Mouse (Mus musculus): ENCODE data around the gene Adgrb3.

Gene Adgrb3

GRCm38 (mm10) chr1:25132150-25132824 is 697.2 kb downstream of the Adgrb3 start:
- intact Hi-C loops (cut with DNase I), result no loop called here

- intact Hi-C loops (cut with DNase I), result no loop called here
These were observed 714.0 kb downstream of the Adgrb3 start for GRCm38 (mm10) chr1:25115512-25115911.

GRCm38 (mm10) chr1:25107500-25108101 is 721.9 kb downstream of the Adgrb3 start:
- intact Hi-C loops (cut with DNase I), result no loop called here

GRCm38 (mm10) chr1:25106679-25107078 is 722.8 kb downstream of the Adgrb3 start:
- intact Hi-C loops (cut with DNase I), result no loop called here

- intact Hi-C loops (cut with DNase I), result no loop called here
These were observed 724.1 kb downstream of the Adgrb3 start for GRCm38 (mm10) chr1:25105367-25105766.

GRCm38 (mm10) chr1:25088010-25088719 is 741.3 kb downstream of the Adgrb3 start:
- intact Hi-C loops (cut with DNase I), result no loop called here

- intact Hi-C loops (cut with DNase I), result no loop called here
These were observed 743.7 kb downstream of the Adgrb3 start for GRCm38 (mm10) chr1:25085616-25086372.

- intact Hi-C loops (cut with DNase I), result no loop called here
These were observed 747.1 kb downstream of the Adgrb3 start for GRCm38 (mm10) chr1:25082377-25082776.

GRCm38 (mm10) chr1:25081265-25081849 is 748.1 kb downstream of the Adgrb3 start:
- intact Hi-C loops (cut with DNase I), result no loop called here

GRCm38 (mm10) chr1:25079395-25079794 is 750.1 kb downstream of the Adgrb3 start:
- intact Hi-C loops (cut with DNase I), result no loop called here

- intact Hi-C loops (cut with DNase I), result no loop called here
These were observed 753.6 kb downstream of the Adgrb3 start for GRCm38 (mm10) chr1:25075952-25076351.

GRCm38 (mm10) chr1:25063964-25064363 is 765.5 kb downstream of the Adgrb3 start:
- intact Hi-C loops (cut with DNase I), result no loop called here

GRCm38 (mm10) chr1:25060935-25061334 is 768.6 kb downstream of the Adgrb3 start:
- intact Hi-C loops (cut with DNase I), result no loop called here

- intact Hi-C loops (cut with DNase I), result no loop called here
These were observed 769.3 kb downstream of the Adgrb3 start for GRCm38 (mm10) chr1:25060191-25060590.

- intact Hi-C loops (cut with DNase I), result no loop called here
These were observed 771.9 kb downstream of the Adgrb3 start for GRCm38 (mm10) chr1:25057656-25058055.

- intact Hi-C loops (cut with DNase I), result no loop called here
These were observed 772.3 kb downstream of the Adgrb3 start for GRCm38 (mm10) chr1:25057212-25057611.

GRCm38 (mm10) chr1:25042091-25042490 is 787.4 kb downstream of the Adgrb3 start:
- intact Hi-C loops (cut with DNase I), result no loop called here

- intact Hi-C loops (cut with DNase I), result no loop called here
These were observed 795.3 kb downstream of the Adgrb3 start for GRCm38 (mm10) chr1:25034161-25034560.

GRCm38 (mm10) chr1:25033155-25034095 is 796.1 kb downstream of the Adgrb3 start:
- intact Hi-C loops (cut with DNase I), result no loop called here

GRCm38 (mm10) chr1:25023156-25023555 is 806.4 kb downstream of the Adgrb3 start:
- intact Hi-C loops (cut with DNase I), result no loop called here
